Mouse (Mus musculus): ENCODE results near the gene Plk1.

Gene Plk1

GRCm38 (mm10) chr7:122171613-122172012, 12.4 kb downstream of the Plk1 start:
- Histone ChIP-seq H3K4me1 (replicated peaks; ENCODE audit: low read depth, low read length) (peaks cover 53% of the 10 kb centered on the region), H3K36me3 (ENCODE audit: insufficient read depth, low read length) (peaks cover 45% of the 10 kb centered on the region), H3K9me3 (ENCODE audit: low read length) (no peaks in the 10 kb centered on the region), H3K27me3 (ENCODE audit: insufficient read depth, low read length) (peaks cover 17% of the 10 kb centered on the region), H3K4me3 (replicated peaks; ENCODE audit: low read length) (no peak overlapping the region)
- no peak for TF ChIP-seq CTCF (conservative IDR thresholded peaks at IDR 0.05; ENCODE audit: low read length)
- TF ChIP-seq NANOG (IDR thresholded peaks at IDR 0.05; ENCODE audit: borderline replicate concordance, low read length): no peak
- no peak for TF ChIP-seq POU5F1 (IDR thresholded peaks at IDR 0.05; ENCODE audit: borderline replicate concordance, low read length)

- Histone ChIP-seq H3K4me1 (replicated peaks; ENCODE audit: low read depth, low read length) (peaks cover 4% of the 10 kb centered on the region), H3K9me3 (ENCODE audit: low read length) (no peaks in the 10 kb centered on the region), H3K36me3 (ENCODE audit: insufficient read depth, low read length) (no peaks in the 10 kb centered on the region), H3K4me3 (replicated peaks; ENCODE audit: low read length) (no peak overlapping the region), H3K27me3 (ENCODE audit: insufficient read depth, low read length) (peaks cover 42% of the 10 kb centered on the region)
- no peak for TF ChIP-seq POU5F1 (IDR thresholded peaks at IDR 0.05; ENCODE audit: borderline replicate concordance, low read length)
- no peak for TF ChIP-seq NANOG (IDR thresholded peaks at IDR 0.05; ENCODE audit: borderline replicate concordance, low read length)
- TF ChIP-seq CTCF (conservative IDR thresholded peaks at IDR 0.05; ENCODE audit: low read length): no peak
Observed at GRCm38 (mm10) chr7:122180720-122181119, 21.5 kb downstream of the Plk1 start.

GRCm38 (mm10) chr7:122184569-122184968, 25.3 kb downstream of the Plk1 start:
- Histone ChIP-seq H3K4me1 (replicated peaks; ENCODE audit: low read depth, low read length) (peaks cover 6% of the 10 kb centered on the region), H3K27me3 (ENCODE audit: insufficient read depth, low read length) (peaks cover 33% of the 10 kb centered on the region), H3K9me3 (ENCODE audit: low read length) (no peaks in the 10 kb centered on the region), H3K36me3 (ENCODE audit: insufficient read depth, low read length) (no peaks in the 10 kb centered on the region), H3K4me3 (replicated peaks; ENCODE audit: low read length) (no peak overlapping the region)
- no peak for TF ChIP-seq NANOG (IDR thresholded peaks at IDR 0.05; ENCODE audit: borderline replicate concordance, low read length)
- no peak for TF ChIP-seq POU5F1 (IDR thresholded peaks at IDR 0.05; ENCODE audit: borderline replicate concordance, low read length)
- TF ChIP-seq CTCF (conservative IDR thresholded peaks at IDR 0.05; ENCODE audit: low read length): no peak

- H3K36me3 ChIP-seq (ENCODE audit: insufficient read depth, low read length): no peaks in the 10 kb centered on the region
- no peak for TF ChIP-seq NANOG (IDR thresholded peaks at IDR 0.05; ENCODE audit: borderline replicate concordance, low read length)
- H3K27me3 ChIP-seq (ENCODE audit: insufficient read depth, low read length): peaks cover 25% of the 10 kb centered on the region
- H3K4me1 ChIP-seq (replicated peaks; ENCODE audit: low read depth, low read length): peaks cover 18% of the 10 kb centered on the region
- no peaks in the 10 kb centered on the region for H3K9me3 ChIP-seq (ENCODE audit: low read length)
- peak within 1 kb of the TSS; percentile 49 for H3K4me3 ChIP-seq (replicated peaks; ENCODE audit: low read length)
Observed at GRCm38 (mm10) chr7:122186043-122186442, 26.8 kb downstream of the Plk1 start, which contains the start of gene Ern2. Gene Ern2, minus strand, starts transcription at chr7:122186207.

- TF ChIP-seq POU5F1 (IDR thresholded peaks at IDR 0.05; ENCODE audit: borderline replicate concordance, low read length) (no peak), CTCF (conservative IDR thresholded peaks at IDR 0.05; ENCODE audit: low read length) (peak; percentile 89), NANOG (IDR thresholded peaks at IDR 0.05; ENCODE audit: borderline replicate concordance, low read length) (no peak)
- no peaks in the 10 kb centered on the region for H3K9me3 ChIP-seq (ENCODE audit: low read length)
- H3K4me3 ChIP-seq (replicated peaks; ENCODE audit: low read length): no peak overlapping the region
- H3K36me3 ChIP-seq (ENCODE audit: insufficient read depth, low read length): no peaks in the 10 kb centered on the region
- H3K27me3 ChIP-seq (ENCODE audit: insufficient read depth, low read length): 0 out of 2 replicates have a peak, but pooled peaks cover 12% of the 10 kb centered on the region
- H3K4me1 ChIP-seq (replicated peaks; ENCODE audit: low read depth, low read length): peaks cover 27% of the 10 kb centered on the region
Observed at GRCm38 (mm10) chr7:122189484-122189883, 30.2 kb downstream of the Plk1 start.

GRCm38 (mm10) chr7:122191097-122191496, 31.9 kb downstream of the Plk1 start:
- 0 out of 2 replicates have a peak, but pooled peaks cover 2% of the 10 kb centered on the region for H3K27me3 ChIP-seq (ENCODE audit: insufficient read depth, low read length)
- TF ChIP-seq NANOG (IDR thresholded peaks at IDR 0.05; ENCODE audit: borderline replicate concordance, low read length) (no peak), POU5F1 (IDR thresholded peaks at IDR 0.05; ENCODE audit: borderline replicate concordance, low read length) (no peak), CTCF (conservative IDR thresholded peaks at IDR 0.05; ENCODE audit: low read length) (no peak)
- H3K4me3 ChIP-seq (replicated peaks; ENCODE audit: low read length): peak overlapping the region; percentile 17
- H3K9me3 ChIP-seq (ENCODE audit: low read length): peaks cover 9% of the 10 kb centered on the region
- no peaks in the 10 kb centered on the region for H3K36me3 ChIP-seq (ENCODE audit: insufficient read depth, low read length)
- H3K4me1 ChIP-seq (replicated peaks; ENCODE audit: low read depth, low read length): peaks cover 21% of the 10 kb centered on the region

GRCm38 (mm10) chr7:122193919-122194318, 34.7 kb downstream of the Plk1 start:
- Histone ChIP-seq H3K36me3 (ENCODE audit: insufficient read depth, low read length) (no peaks in the 10 kb centered on the region), H3K4me3 (replicated peaks; ENCODE audit: low read length) (no peak overlapping the region), H3K4me1 (replicated peaks; ENCODE audit: low read depth, low read length) (peaks cover 27% of the 10 kb centered on the region), H3K27me3 (ENCODE audit: insufficient read depth, low read length) (no peaks in the 10 kb centered on the region), H3K9me3 (ENCODE audit: low read length) (peaks cover 9% of the 10 kb centered on the region)
- TF ChIP-seq POU5F1 (IDR thresholded peaks at IDR 0.05; ENCODE audit: borderline replicate concordance, low read length) (no peak), NANOG (IDR thresholded peaks at IDR 0.05; ENCODE audit: borderline replicate concordance, low read length) (no peak)

- no peak overlapping the region for H3K4me3 ChIP-seq (replicated peaks; ENCODE audit: low read length)
- no peak for TF ChIP-seq NANOG (IDR thresholded peaks at IDR 0.05; ENCODE audit: borderline replicate concordance, low read length)
- no peak for TF ChIP-seq POU5F1 (IDR thresholded peaks at IDR 0.05; ENCODE audit: borderline replicate concordance, low read length)
- no peak for TF ChIP-seq CTCF (conservative IDR thresholded peaks at IDR 0.05; ENCODE audit: low read length)
- no peaks in the 10 kb centered on the region for H3K27me3 ChIP-seq (ENCODE audit: insufficient read depth, low read length)
- peaks cover 12% of the 10 kb centered on the region for H3K4me1 ChIP-seq (replicated peaks; ENCODE audit: low read depth, low read length)
- no peaks in the 10 kb centered on the region for H3K36me3 ChIP-seq (ENCODE audit: insufficient read depth, low read length)
- peaks cover 9% of the 10 kb centered on the region for H3K9me3 ChIP-seq (ENCODE audit: low read length)
Observed at GRCm38 (mm10) chr7:122196771-122197170, 37.5 kb downstream of the Plk1 start.

GRCm38 (mm10) chr7:122197306-122197705, 38.1 kb downstream of the Plk1 start:
- Histone ChIP-seq H3K27me3 (ENCODE audit: insufficient read depth, low read length) (no peaks in the 10 kb centered on the region), H3K36me3 (ENCODE audit: insufficient read depth, low read length) (no peaks in the 10 kb centered on the region), H3K4me3 (replicated peaks; ENCODE audit: low read length) (no peak overlapping the region), H3K9me3 (ENCODE audit: low read length) (peaks cover 9% of the 10 kb centered on the region), H3K4me1 (replicated peaks; ENCODE audit: low read depth, low read length) (peaks cover 10% of the 10 kb centered on the region)
- TF ChIP-seq NANOG (IDR thresholded peaks at IDR 0.05; ENCODE audit: borderline replicate concordance, low read length) (no peak), CTCF (conservative IDR thresholded peaks at IDR 0.05; ENCODE audit: low read length) (peak; percentile 90), POU5F1 (IDR thresholded peaks at IDR 0.05; ENCODE audit: borderline replicate concordance, low read length) (no peak)
